Mouse (Mus musculus) liver, adult 2 months (tissue): ENCODE measurements around the gene Spem2.

ENCODE experiments used
- CTCF ChIP-seq: fragments of 200-500 bp; IDR thresholded peaks from 2 replicates; pipeline ENCODE4 v1.5.1; 2011; ENCODE audit warnings: low read depth, low read length, control low read depth
- POLR2A ChIP-seq: fragments of 200-500 bp; IDR thresholded peaks from 2 replicates; pipeline ENCODE4 v1.6.1; 2011; ENCODE audit warnings: low read length, control low read depth; ENCODE audit not compliant: insufficient read depth; ENCODE audit errors: extremely low read depth

DNA sequence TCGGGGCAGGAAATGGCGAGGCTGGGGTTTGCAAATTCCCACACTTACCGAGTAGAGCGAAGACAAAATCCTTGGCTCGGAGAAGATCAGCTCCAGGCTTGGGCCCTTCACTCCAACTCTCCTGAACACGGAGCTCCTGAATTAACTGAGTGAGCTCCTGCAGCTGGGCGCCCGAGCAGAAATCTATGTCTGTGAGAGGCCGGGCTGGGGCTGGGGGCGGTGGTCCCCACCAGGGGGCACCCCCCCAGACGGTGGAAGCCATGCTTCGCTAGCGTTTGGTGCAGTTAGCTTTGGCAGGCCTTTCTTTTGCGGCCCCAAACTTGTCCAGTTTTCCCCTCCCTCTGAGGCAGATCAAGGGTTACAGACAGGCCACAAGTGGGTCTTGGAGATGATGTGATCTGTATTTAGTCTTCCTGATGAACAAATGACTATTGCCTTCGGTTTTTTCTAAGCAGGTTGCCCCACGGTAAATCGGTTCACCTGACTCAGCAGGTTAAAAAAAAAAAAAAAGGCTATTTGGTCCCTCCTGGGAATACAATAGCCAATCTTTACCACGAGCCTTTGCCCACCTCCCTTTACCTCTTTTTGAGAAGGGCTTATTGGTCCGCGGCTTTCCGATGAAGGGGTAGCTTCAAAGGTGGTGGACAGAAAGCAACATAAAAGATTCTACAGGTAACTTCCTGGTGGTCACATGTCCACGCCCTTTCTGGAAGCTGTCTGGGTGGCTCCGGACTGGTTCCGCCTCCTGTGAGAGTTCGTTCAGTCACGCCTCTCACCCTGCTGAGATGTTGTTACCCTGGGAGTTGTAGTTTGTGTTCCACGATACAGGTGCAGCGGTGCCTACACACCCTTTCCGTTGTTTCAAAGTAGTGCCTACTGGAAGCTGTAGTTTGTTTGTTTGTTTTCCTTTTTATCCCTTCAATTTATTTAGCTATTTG is 13.0 kb downstream of the Spem2 start, which contains the start of gene Tmem102:
- TF ChIP-seq POLR2A (no peak), CTCF (no peak)
